Mouse (Mus musculus): ENCODE data around the gene Mrpl53.

Mrpl53 gene

GRCm38 (mm10) chr6:83108762-83109668 lies at the start of gene Mrpl53:
TSS of gene Mrpl53 (plus strand) at chr6:83109040.
- DNase-seq (ENCODE audit: low spot score in 2 of 2) = peak; percentile 87

- DNase-seq (ENCODE audit: low spot score in 2 of 2) = no peak
Observed at GRCm38 (mm10) chr6:83065995-83066394, 42.8 kb upstream of the Mrpl53 start.

- DNase-seq (ENCODE audit: low spot score in 2 of 2) = no peak
Observed at GRCm38 (mm10) chr6:83066441-83066840, 42.4 kb upstream of the Mrpl53 start.

- DNase-seq (ENCODE audit: low spot score in 2 of 2) = no peak
Observed at GRCm38 (mm10) chr6:83068221-83068620, 40.6 kb upstream of the Mrpl53 start.

GRCm38 (mm10) chr6:83068706-83069487 lies 39.9 kb upstream of the Mrpl53 start:
- DNase-seq (ENCODE audit: low spot score in 2 of 2) = no peak

- DNase-seq (ENCODE audit: low spot score in 2 of 2) = no peak
Observed at GRCm38 (mm10) chr6:83069488-83070246, 39.2 kb upstream of the Mrpl53 start.

- no peak for DNase-seq (ENCODE audit: low spot score in 2 of 2)
Observed at GRCm38 (mm10) chr6:83070247-83070310, 38.8 kb upstream of the Mrpl53 start, which contains the start of gene Tlx2. TSS of gene Tlx2 (minus strand) at chr6:83070293.

- DNase-seq (ENCODE audit: low spot score in 2 of 2) = no peak
Observed at GRCm38 (mm10) chr6:83070311-83071219, 38.3 kb upstream of the Mrpl53 start.

GRCm38 (mm10) chr6:83071220-83071619 lies 37.6 kb upstream of the Mrpl53 start:
- DNase-seq (ENCODE audit: low spot score in 2 of 2) = no peak

- DNase-seq (ENCODE audit: low spot score in 2 of 2) = no peak
Observed at GRCm38 (mm10) chr6:83074979-83075378, 33.9 kb upstream of the Mrpl53 start.

GRCm38 (mm10) chr6:83077630-83078323 lies 31.1 kb upstream of the Mrpl53 start, which contains the start of gene Pcgf1:
TSS of gene Pcgf1 (plus strand) at chr6:83077869.
- no peak for DNase-seq (ENCODE audit: low spot score in 2 of 2)

- DNase-seq (ENCODE audit: low spot score in 2 of 2) = peak; percentile 98 to 100
Observed at GRCm38 (mm10) chr6:83078324-83078858, 30.4 kb upstream of the Mrpl53 start.

- no peak for DNase-seq (ENCODE audit: low spot score in 2 of 2)
Observed at GRCm38 (mm10) chr6:83080210-83080609, 28.6 kb upstream of the Mrpl53 start.

- DNase-seq (ENCODE audit: low spot score in 2 of 2) = no peak
Observed at GRCm38 (mm10) chr6:83083497-83083896, 25.3 kb upstream of the Mrpl53 start.

- no peak for DNase-seq (ENCODE audit: low spot score in 2 of 2)
Observed at GRCm38 (mm10) chr6:83084477-83084876, 24.4 kb upstream of the Mrpl53 start.

- DNase-seq (ENCODE audit: low spot score in 2 of 2) = no peak
Observed at GRCm38 (mm10) chr6:83086121-83087035, 22.5 kb upstream of the Mrpl53 start, which contains the start of gene Lbx2. TSS of gene Lbx2 (plus strand) at chr6:83086367.

GRCm38 (mm10) chr6:83087205-83087925 lies 21.5 kb upstream of the Mrpl53 start:
- no peak for DNase-seq (ENCODE audit: low spot score in 2 of 2)

- DNase-seq (ENCODE audit: low spot score in 2 of 2) = no peak
Observed at GRCm38 (mm10) chr6:83087926-83088260, 20.9 kb upstream of the Mrpl53 start.

Data from right cerebral cortex, postnatal 10 days (tissue).